Mouse (Mus musculus) heart, postnatal 25 days (tissue): Measurements from ENCODE around the gene Vmn1r36. TPM values are rescaled to one million over a fixed set of nuclear protein-coding genes. Genes with fewer than 3 reads are reported as not detected.
"Not testable (repeated sequence)": the region's sequence is repeated elsewhere in the genome, so short reads cannot be mapped to it uniquely, and the experiment has no call there.

Source experiments
- DNase-seq: peaks from one replicate; pipeline ENCODE4 v3.0.0; 2022; ENCODE audit warnings: low spot score
- intact Hi-C: fragments of 180-260 bp; cut with DNase I; formaldehyde crosslinking; loops from one replicate; pipeline ENCODE4 v1.15.1; 2025
- total RNA-seq, 2 experiments: library from RNA; stranded (reverse); gene quantifications; 2 replicates each; pipeline ENCODE4 v1.2.3; 2021

Vmn1r36 gene
- total RNA-seq = not detected

- DNase-seq, intact Hi-C loops: not testable (repeated sequence)
These were observed at the start of gene Vmn1r36 for GRCm38 (mm10) chr6:66719068-66719467. Vmn1r36 (minus strand) TSS chr6:66719168.

GRCm38 (mm10) chr6:66729082-66729481, 10.1 kb upstream of the Vmn1r36 start, which contains the start of gene Vmn1r37:
Vmn1r37 (plus strand) TSS chr6:66729382.
- DNase-seq, intact Hi-C loops: not testable (repeated sequence)

- no peak for DNase-seq
- intact Hi-C loops = no loop called here
These were observed 5.1 kb downstream of the Vmn1r36 start for GRCm38 (mm10) chr6:66713854-66714253.

- intact Hi-C loops = no loop called here
These were observed 10.1 kb downstream of the Vmn1r36 start for GRCm38 (mm10) chr6:66708901-66709300.

GRCm38 (mm10) chr6:66685806-66686205, 33.2 kb downstream of the Vmn1r36 start, which contains the start of gene Vmn1r35:
Vmn1r35 (minus strand) TSS chr6:66685906.
- DNase-seq = no peak
- intact Hi-C loops = no loop called here

More at GRCm38 (mm10) chr6:66708901-66709300, 10.1 kb downstream of the Vmn1r36 start:
- no peak for DNase-seq

Other genes with a start within 250 kb of the Vmn1r36 start
- gene Mad2l1, start 183.8 kb downstream of the Vmn1r36 start, total RNA-seq = 1 to 10 TPM; 2.9 to 3.6 TPM
- gene Vmn1r32, start 159.1 kb downstream of the Vmn1r36 start, total RNA-seq = not detected
- not detected for gene Vmn1r33, start 100.9 kb downstream of the Vmn1r36 start, total RNA-seq
- gene Vmn1r34, start 75.3 kb downstream of the Vmn1r36 start, total RNA-seq = not detected
- not detected for gene Vmn1r35, start 33.3 kb downstream of the Vmn1r36 start, total RNA-seq
- gene Vmn1r37, start 10.2 kb upstream of the Vmn1r36 start, total RNA-seq = not detected
- not detected for gene Vmn1r38, start 63.5 kb upstream of the Vmn1r36 start, total RNA-seq
- gene Vmn1r39, start 91.4 kb upstream of the Vmn1r36 start, total RNA-seq = not detected
- gene Gng12, start 177.2 kb upstream of the Vmn1r36 start, total RNA-seq = 10 to 100 TPM; 44.5 TPM